Mouse (Mus musculus): ENCODE measurements around the gene Cdh11.

DNA sequence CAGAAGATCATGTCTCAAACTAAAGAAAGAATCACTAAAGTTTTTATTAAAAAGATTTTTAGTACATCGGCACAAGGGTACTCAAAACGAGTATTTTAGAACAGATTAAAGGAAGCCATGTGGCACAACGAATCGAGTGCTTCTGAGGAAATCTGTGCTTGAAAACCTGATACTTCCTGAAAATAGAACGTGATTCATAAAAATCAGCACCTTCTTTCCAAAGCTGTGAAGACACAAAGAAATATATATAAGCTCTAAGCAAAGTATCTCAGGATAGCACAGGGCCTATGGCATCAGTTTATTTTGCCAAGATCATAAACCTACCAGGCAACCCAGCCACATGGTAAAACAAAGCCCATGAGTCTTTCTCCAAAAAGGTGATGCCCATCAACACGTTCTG lies 191.5 kb downstream of the Cdh11 start:
- TF ChIP-seq POLR2A (IDR thresholded peaks at IDR 0.05; ENCODE audit: extremely low read depth, insufficient read depth, low read length): no peak
- no peak for TF ChIP-seq CTCF (IDR thresholded peaks at IDR 0.05; ENCODE audit: low read depth, low read length)
